15 mouse cellular contexts compared by ENCODE assay signal in the genomic region with DNA sequence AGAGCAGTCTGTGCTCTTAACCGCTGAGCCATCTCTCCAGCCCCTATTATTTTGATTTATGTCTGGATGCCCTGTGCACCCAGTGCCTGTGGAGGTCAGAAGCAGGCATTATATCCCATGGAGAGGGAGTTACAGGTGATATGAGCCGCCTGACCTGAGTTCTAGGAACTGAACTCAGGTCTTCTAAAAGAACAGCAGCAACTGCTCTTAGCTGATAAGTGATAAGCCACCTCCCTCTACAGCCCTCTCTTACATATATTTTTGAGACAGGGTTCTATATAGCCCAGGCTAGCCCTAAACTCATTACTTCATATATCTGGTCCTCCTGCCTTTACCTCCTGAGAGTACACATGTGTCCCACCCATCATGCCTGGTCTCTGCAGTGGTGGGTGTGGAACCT.
"Had no signal": no experiment of that assay in that cellular context is flagged by ENCODE, and none has a peak within 500 bp of the region (broad histone marks: within the 10 kb centered on the region; RNA-seq: fewer than 3 reads in every experiment).

No protein-coding gene starts in this region.

- H3K9me3 ChIP-seq: lung, embryonic 15.5 days; midbrain, embryonic 15.5 days; neural tube, embryonic 12.5 days had no signal

- ATAC-seq: lung, postnatal 0 days; midbrain, embryonic 13.5 days; midbrain, embryonic 15.5 days had no signal

- DNase-seq: lung, adult 2 months; lung, postnatal 14 days; lung, postnatal 36 days; right cerebral cortex, postnatal 14 days; thymus, adult 2 months; thymus, postnatal 25 days; thymus, postnatal 4 days had no signal

- H3K27ac ChIP-seq: lung, embryonic 15.5 days; macrophage; midbrain, embryonic 13.5 days; midbrain, embryonic 15.5 days; neural tube, embryonic 12.5 days had no signal

- H3K9ac ChIP-seq: lung, embryonic 15.5 days; midbrain, embryonic 13.5 days; midbrain, embryonic 15.5 days; neural tube, embryonic 12.5 days had no signal

- H3K4me2 ChIP-seq: lung, embryonic 15.5 days; midbrain, embryonic 11.5 days; midbrain, embryonic 13.5 days; midbrain, embryonic 15.5 days; neural tube, embryonic 12.5 days had no signal

- H3K4me3 ChIP-seq: lung, embryonic 15.5 days; megakaryocyte, embryonic 14.5 days; midbrain, embryonic 13.5 days; midbrain, embryonic 15.5 days; neural tube, embryonic 12.5 days had no signal

- H3K27me3 ChIP-seq: midbrain, embryonic 13.5 days; midbrain, embryonic 15.5 days; neural tube, embryonic 12.5 days had no signal

- H3K36me3 ChIP-seq: lung, embryonic 15.5 days; midbrain, embryonic 13.5 days; midbrain, embryonic 15.5 days; neural tube, embryonic 12.5 days had no signal
